Mouse (Mus musculus): Measurements from ENCODE around the gene Phldb2. TPM values are rescaled to one million over a fixed set of nuclear protein-coding genes. Genes with fewer than 3 reads are reported as not detected.

Gene Phldb2
- polyA plus RNA-seq, 1 experiment from 2014 or later = 31.4 TPM

DNA sequence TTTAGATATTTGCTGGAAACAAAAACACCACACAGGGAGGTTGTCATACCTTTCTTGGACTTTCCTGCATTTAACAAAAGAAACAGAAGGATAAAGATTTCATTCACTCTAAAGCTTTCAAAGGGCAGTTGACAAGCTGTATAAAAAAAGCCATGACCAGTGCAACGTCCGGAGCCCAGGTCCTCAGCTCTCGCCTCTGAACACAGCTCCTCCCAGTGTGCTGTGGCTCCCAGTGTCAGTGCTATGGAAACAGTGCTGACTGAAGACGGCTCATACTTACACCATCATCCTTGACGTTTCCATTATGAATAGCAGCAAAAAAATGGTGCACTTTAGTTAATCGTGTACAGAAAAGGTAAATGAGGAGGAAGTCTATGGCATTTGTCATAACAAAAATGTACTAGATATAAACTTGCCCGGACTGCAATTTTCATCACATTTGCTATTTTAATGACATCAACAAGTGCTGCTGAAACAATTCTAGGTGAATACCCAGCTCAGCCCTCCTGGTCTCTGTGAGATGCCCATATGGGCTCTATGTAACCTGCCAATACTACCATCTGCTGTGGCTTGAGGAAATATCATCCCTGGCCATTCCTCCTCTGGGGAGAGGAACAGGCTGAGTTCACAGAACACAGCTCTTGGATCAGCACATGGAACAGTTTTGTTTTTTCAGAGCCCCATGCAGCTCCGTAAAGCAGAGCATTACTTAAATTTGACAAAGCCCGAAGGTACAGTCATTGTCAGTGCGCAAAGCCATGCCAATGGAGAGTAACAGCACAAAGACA lies 185.4 kb downstream of the Phldb2 start:
- no peak for ATAC-seq (ENCODE audit: insufficient read depth, low FRiP score, low read depth)
- Histone ChIP-seq H3K27me3 (replicated peaks) (no peaks in the 10 kb centered on the region), H3K36me3 (peaks cover 12% of the 10 kb centered on the region), H3K27ac (no peak overlapping the region), H3K9ac (no peak overlapping the region), H3K4me3 (replicated peaks) (no peak overlapping the region), H3K4me2 (no peak overlapping the region), H3K4me1 (no peaks in the 10 kb centered on the region), H3K9me3 (no peaks in the 10 kb centered on the region)
- 59% methylated on average over 10 of the region's 10 CpGs for WGBS

DNA sequence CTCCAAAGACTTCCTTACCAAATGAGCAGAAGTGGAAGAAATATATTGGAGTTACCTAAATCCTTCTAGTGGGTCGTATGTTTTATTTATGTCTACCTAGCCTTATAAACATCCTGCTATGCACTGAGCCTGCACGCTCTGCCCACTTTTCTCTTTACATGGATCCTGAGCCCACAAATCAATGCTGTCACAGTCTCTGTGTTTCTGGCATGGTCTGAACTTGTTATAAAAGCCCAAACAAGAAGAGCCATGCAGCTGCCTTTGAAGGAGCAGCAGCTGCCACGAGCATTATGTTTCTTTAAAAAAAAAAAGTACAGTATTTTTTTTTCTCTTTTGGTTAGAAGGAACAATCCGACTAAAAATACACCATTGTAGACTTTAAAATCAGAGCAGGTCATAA lies 186.0 kb downstream of the Phldb2 start:
- H3K9me3 ChIP-seq = no peaks in the 10 kb centered on the region
- no peak for ATAC-seq (ENCODE audit: insufficient read depth, low FRiP score, low read depth)
- no peaks in the 10 kb centered on the region for H3K27me3 ChIP-seq (replicated peaks)
- WGBS = 40% methylated on average over 4 of the region's 4 CpGs
- no peak overlapping the region for H3K4me3 ChIP-seq (replicated peaks)
- H3K9ac ChIP-seq = no peak overlapping the region
- no peak overlapping the region for H3K27ac ChIP-seq
- no peak overlapping the region for H3K4me2 ChIP-seq
- H3K4me1 ChIP-seq = no peaks in the 10 kb centered on the region
- H3K36me3 ChIP-seq = peaks cover 14% of the 10 kb centered on the region

DNA sequence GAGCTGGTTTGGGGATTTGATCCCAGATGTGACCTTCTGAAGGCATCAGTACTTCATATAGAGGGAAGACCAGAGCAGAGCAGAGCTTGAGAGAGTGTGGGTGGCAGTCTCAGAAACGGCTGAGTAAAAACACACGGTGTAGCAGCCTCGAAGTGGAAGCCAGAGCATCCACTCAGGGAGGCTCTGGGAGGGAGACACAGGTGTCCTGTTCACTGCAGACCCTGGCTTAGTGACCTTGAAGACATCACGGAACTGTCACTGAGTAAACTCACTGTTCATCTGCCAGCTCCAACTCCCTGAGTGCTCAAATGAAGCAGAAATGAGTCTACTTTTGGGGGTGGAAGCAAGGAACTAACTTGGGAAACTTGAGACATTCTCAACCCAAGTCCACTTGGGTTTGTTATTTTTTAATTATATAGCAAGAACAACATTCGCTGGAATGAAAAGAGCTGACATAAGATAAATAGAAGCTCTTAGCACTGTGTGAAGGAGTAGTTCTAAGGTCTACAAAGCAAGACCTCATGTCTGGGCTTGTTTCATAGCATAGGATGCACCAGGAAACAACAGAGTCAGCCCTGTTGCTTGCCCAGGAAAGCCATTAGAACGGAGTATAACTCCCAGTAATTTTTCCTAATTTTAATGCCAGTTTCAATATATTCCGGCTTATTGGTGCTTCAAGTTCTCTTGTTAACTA lies 187.4 kb downstream of the Phldb2 start:
- Histone ChIP-seq H3K27me3 (replicated peaks) (no peaks in the 10 kb centered on the region), H3K4me3 (replicated peaks) (no peak overlapping the region), H3K4me2 (no peak overlapping the region), H3K36me3 (peaks cover 13% of the 10 kb centered on the region), H3K4me1 (no peaks in the 10 kb centered on the region), H3K27ac (no peak overlapping the region), H3K9ac (no peak overlapping the region), H3K9me3 (no peaks in the 10 kb centered on the region)
- 80% methylated on average over 7 of the region's 7 CpGs for WGBS
- no peak for ATAC-seq (ENCODE audit: insufficient read depth, low FRiP score, low read depth)

DNA sequence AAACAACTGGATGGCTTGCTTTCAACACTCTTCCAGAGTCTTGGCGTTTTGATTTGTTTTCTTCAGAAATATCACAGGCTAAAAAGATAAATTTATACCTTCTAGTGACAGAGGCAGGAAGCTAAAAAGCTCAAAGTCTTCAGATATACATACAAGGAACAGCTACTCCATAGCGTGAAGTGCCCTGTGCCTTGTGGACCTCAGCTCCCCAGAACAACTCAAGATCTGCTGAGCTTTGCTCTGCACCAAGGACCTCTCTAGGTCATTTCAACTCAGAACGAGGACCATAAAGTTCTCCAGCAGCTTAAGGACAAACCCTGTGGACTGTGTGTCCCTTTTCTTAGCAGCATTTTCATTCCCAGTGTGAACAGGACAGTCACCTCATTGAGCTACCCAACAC lies 188.3 kb downstream of the Phldb2 start:
- Histone ChIP-seq H3K9me3 (no peaks in the 10 kb centered on the region), H3K4me3 (replicated peaks) (no peak overlapping the region), H3K4me1 (no peaks in the 10 kb centered on the region), H3K4me2 (no peak overlapping the region), H3K36me3 (peaks cover 9% of the 10 kb centered on the region; the same call in 1 of the 2 replicates), H3K27ac (no peak overlapping the region), H3K27me3 (replicated peaks) (no peaks in the 10 kb centered on the region), H3K9ac (no peak overlapping the region)
- ATAC-seq (ENCODE audit: insufficient read depth, low FRiP score, low read depth) = no peak
- 88% methylated on average over 3 of the region's 3 CpGs for WGBS

DNA sequence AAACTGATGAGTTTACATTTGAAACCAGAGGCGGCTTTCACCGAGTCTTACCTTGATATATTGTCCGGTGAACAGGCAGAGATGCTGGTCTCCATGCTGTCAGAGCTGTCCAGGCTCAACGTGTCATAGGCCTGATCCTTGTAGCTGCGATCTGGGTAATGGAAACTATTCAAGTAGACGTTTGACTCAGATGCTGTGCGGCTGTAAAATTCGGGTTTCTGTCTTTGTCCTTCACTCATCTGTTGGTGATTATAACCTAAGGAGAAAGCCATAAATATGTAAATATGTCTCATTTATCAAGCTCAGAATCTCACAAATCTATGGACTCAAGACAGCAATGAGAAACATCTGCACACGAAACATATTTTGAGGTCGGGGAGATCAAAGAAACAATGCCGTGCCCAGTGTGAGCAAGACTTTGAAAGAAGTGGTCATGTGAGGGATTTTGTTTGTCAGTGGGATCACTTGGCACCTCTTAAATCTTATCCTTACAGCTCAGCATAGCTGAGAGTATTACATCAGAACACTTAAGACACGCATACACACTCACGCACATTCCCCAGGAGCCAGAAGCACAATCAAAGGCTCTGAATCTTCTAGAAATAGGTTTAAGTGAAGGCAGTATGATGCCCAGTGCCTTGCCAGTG lies 190.4 kb downstream of the Phldb2 start:
- H3K36me3 ChIP-seq = peaks cover 9% of the 10 kb centered on the region; the same call in 1 of the 2 replicates
- H3K27me3 ChIP-seq (replicated peaks) = no peaks in the 10 kb centered on the region
- H3K27ac ChIP-seq = no peak overlapping the region
- no peak overlapping the region for H3K4me3 ChIP-seq (replicated peaks)
- no peak overlapping the region for H3K9ac ChIP-seq
- H3K4me1 ChIP-seq = no peaks in the 10 kb centered on the region
- ATAC-seq (ENCODE audit: insufficient read depth, low FRiP score, low read depth) = no peak
- WGBS = 81% methylated on average over 13 of the region's 13 CpGs
- H3K4me2 ChIP-seq = no peak overlapping the region
- H3K9me3 ChIP-seq = no peaks in the 10 kb centered on the region

DNA sequence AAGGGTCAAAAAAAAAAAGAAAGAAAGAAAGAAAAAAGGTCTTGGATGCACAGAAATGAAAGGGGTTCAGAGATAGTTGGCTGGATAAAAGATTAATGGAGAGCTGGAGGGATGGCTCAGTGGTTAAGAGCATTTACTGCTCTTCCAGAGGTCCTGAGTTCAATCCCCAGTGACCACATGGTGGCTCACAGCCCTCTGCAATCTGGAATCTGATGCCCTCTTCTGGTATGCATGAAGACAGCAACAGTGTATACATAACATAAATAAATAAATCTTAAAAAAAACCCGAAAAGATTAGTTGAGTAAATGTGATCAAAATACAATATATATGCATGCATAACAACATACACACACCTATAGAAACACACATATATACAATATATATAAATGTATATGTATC lies 192.0 kb downstream of the Phldb2 start:
- no peak overlapping the region for H3K27ac ChIP-seq
- H3K4me1 ChIP-seq = no peaks in the 10 kb centered on the region
- WGBS = 60% methylated on average over 1 of the region's 1 CpGs
- H3K4me2 ChIP-seq = no peak overlapping the region
- no peak overlapping the region for H3K9ac ChIP-seq
- H3K36me3 ChIP-seq = peaks cover 9% of the 10 kb centered on the region; the same call in 1 of the 2 replicates
- ATAC-seq (ENCODE audit: insufficient read depth, low FRiP score, low read depth) = no peak
- H3K27me3 ChIP-seq (replicated peaks) = no peaks in the 10 kb centered on the region
- H3K9me3 ChIP-seq = no peaks in the 10 kb centered on the region
- no peak overlapping the region for H3K4me3 ChIP-seq (replicated peaks)

DNA sequence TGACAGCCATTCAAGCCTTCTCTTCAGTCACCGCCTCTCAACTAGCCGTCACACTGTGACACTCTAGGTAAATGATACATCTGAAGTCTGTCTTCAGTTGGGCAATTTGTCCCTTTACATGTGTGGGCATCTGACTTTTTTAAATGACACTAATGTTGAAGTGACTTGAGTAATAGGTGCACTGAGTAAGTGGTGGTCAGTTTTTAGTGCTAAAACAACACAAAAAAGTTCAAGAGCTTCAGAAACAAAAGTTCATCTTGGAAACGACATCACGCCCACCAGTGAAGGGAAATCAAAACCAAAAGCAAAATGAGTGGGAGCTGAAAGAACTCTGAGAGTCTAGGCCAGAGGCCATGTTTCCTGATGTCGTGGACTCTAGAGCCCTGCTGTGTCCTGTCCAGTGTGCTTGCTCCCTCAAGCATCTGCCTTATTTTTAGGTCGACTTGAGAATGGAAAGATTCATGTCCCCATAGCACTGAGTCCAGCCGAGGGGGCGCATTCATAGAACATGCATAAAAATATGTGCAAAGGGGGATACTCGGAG lies 194.6 kb downstream of the Phldb2 start:
- H3K4me2 ChIP-seq = no peak overlapping the region
- no peak for ATAC-seq (ENCODE audit: insufficient read depth, low FRiP score, low read depth)
- 83% methylated on average over 9 of the region's 9 CpGs for WGBS
- H3K9me3 ChIP-seq = no peaks in the 10 kb centered on the region
- no peaks in the 10 kb centered on the region for H3K4me1 ChIP-seq
- H3K36me3 ChIP-seq = peaks cover 5% of the 10 kb centered on the region; the same call in 1 of the 2 replicates
- no peaks in the 10 kb centered on the region for H3K27me3 ChIP-seq (replicated peaks)
- H3K9ac ChIP-seq = no peak overlapping the region
- H3K27ac ChIP-seq = no peak overlapping the region
- no peak overlapping the region for H3K4me3 ChIP-seq (replicated peaks)

DNA sequence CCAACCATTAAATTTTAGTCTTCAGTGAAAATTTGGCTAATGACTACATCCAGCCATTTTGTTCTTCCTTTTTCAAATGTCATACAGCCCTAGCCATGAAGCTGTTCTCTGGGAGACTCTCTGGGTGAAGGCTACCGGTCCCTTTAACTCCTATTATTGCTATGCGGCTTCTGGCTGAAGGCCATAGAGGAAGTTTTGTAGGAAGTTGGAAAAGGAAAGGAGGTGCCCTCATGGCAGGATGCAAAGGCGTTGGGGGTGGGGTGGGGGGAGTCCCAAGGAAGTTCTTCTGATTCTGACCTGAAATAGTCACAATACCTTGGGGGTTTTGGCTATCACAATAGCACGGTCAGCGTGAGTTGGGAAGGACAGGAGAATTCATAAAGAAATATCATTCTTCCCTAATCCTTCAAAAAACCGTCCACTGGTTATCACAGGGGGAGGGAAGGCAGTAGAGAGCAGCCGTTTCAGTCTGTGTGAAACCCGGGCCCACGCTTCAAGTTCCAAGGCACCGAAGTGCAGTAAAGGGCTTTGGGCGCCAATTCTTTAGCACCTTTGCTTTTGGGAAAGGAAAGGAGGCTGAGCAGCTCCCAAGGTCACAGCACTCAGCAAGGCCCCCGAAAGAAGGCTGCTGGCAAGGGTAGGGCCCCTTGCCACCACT lies 195.8 kb downstream of the Phldb2 start:
- H3K4me3 ChIP-seq (replicated peaks) = no peak overlapping the region
- no peak for ATAC-seq (ENCODE audit: insufficient read depth, low FRiP score, low read depth)
- no peaks in the 10 kb centered on the region for H3K4me1 ChIP-seq
- no peak overlapping the region; the same call in 1 of the 2 replicates for H3K27ac ChIP-seq
- peaks cover 3% of the 10 kb centered on the region; the same call in 1 of the 2 replicates for H3K36me3 ChIP-seq
- H3K4me2 ChIP-seq = no peak overlapping the region
- no peak overlapping the region for H3K9ac ChIP-seq
- H3K9me3 ChIP-seq = no peaks in the 10 kb centered on the region
- H3K27me3 ChIP-seq (replicated peaks) = no peaks in the 10 kb centered on the region
- 78% methylated on average over 12 of the region's 12 CpGs for WGBS

DNA sequence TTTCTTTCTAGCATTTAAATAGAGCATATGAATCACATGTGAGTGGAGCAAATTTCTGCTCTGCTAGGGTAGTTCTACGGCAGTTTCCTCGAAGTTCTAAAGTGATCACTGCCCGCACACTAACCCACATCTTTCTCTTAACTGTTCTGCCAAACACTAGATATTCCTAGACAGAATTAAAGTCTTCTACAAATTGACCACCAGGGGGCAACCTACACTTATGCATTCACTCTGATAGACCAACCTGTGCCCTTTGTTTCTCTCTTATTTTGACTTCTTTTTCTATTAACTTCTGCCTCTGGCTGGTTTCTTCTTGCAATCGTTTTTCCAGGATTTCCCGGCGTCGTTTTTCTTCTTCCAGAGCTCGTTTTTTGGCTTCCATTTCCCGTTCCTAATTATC lies 196.5 kb downstream of the Phldb2 start:
- H3K9ac ChIP-seq = no peak overlapping the region
- ATAC-seq (ENCODE audit: insufficient read depth, low FRiP score, low read depth) = no peak
- WGBS = 36% methylated on average over 9 of the region's 9 CpGs

DNA sequence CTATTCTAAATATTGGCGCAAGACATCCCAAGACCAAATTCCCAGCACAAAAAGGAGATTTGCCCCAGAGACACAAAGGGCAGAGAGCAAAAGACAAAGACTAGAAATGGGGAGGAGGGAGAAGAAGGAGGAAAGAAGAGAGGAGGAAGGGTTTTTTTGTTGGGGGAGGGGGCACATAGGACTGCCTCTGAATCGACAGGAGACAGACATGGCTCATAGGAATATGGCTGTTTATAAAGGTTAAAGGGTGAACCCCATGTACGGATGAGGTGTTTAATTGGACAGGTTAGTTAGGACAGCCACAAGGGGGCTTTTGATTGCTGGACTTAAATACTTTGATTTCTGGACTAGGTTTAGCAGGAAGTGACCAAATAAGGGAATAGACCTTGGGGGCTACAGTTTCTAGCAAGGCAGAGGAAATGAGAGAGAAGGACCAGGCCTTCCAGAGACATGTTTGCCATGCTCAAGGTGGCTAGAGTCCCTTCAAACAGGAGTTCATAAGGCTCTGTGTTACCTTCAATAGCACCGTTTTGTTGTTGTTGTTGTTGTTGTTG lies 209.7 kb downstream of the Phldb2 start:
- Histone ChIP-seq H3K27me3 (replicated peaks) (no peaks in the 10 kb centered on the region), H3K4me2 (peak overlapping the region; percentile 57; the same call in 1 of the 2 replicates), H3K4me3 (replicated peaks) (no peak overlapping the region), H3K27ac (peak overlapping the region; percentile 93; the same call in 1 of the 2 replicates), H3K9me3 (no peaks in the 10 kb centered on the region), H3K36me3 (peaks cover 5% of the 10 kb centered on the region; the same call in 1 of the 2 replicates), H3K9ac (no peak overlapping the region), H3K4me1 (peaks cover 7% of the 10 kb centered on the region)
- WGBS = 64% methylated on average over 4 of the region's 4 CpGs
- no peak for ATAC-seq (ENCODE audit: insufficient read depth, low FRiP score, low read depth)

More for the DNA sequence above, 196.5 kb downstream of the Phldb2 start:
- H3K4me1 ChIP-seq = no peaks in the 10 kb centered on the region
- peaks cover 5% of the 10 kb centered on the region; the same call in 1 of the 2 replicates for H3K36me3 ChIP-seq
- H3K27me3 ChIP-seq (replicated peaks) = no peaks in the 10 kb centered on the region
- H3K9me3 ChIP-seq = no peaks in the 10 kb centered on the region
- H3K27ac ChIP-seq = no peak overlapping the region
- H3K4me3 ChIP-seq (replicated peaks) = no peak overlapping the region
- H3K4me2 ChIP-seq = no peak overlapping the region
